In genomic region chr1:155777641-155778625, GRCm38 (mm10) we compare ENCODE assay signal across 12 mouse cellular contexts. TPM values are rescaled to one million over a fixed set of nuclear protein-coding genes. Genes with fewer than 3 reads are reported as not detected.
DNase-seq lines count a peak whose midpoint lies in the region; ATAC-seq and TF ChIP-seq lines count a peak whose summit lies in the region.
"Had no signal": no experiment of that assay in that cellular context is flagged by ENCODE, and none has a peak within 500 bp of the region (broad histone marks: within the 10 kb centered on the region; RNA-seq: fewer than 3 reads in every experiment).

No protein-coding gene starts in this region.

- ATAC-seq in hindbrain, embryonic 12.5 days (ENCODE audit: low FRiP score) = peak; percentile 40; the same call in 1 of the 2 replicates
- no peak for ATAC-seq in hindbrain, embryonic 11.5 days (ENCODE audit: low FRiP score)
- peak; percentile 97 for ATAC-seq in intestine, embryonic 15.5 days

- no peak for TF ChIP-seq CTCF in gastrocnemius, adult 2 months (IDR thresholded peaks at IDR 0.05)
- TF ChIP-seq CTCF in left cerebral cortex, adult 2 months (IDR thresholded peaks at IDR 0.05) = no peak

- H3K4me1 ChIP-seq in hindbrain, embryonic 12.5 days = no peaks in the 10 kb centered on the region
- 0 out of 2 replicates have a peak, but pooled peaks cover 3% of the 10 kb centered on the region for H3K4me1 ChIP-seq in hindbrain, embryonic 11.5 days (replicated peaks; ENCODE audit: control insufficient read depth, insufficient read depth, low read length)
- peaks cover 14% of the 10 kb centered on the region for H3K4me1 ChIP-seq in intestine, embryonic 15.5 days (replicated peaks)
- H3K4me1 ChIP-seq: neural tube, embryonic 12.5 days had no signal

- H3K27ac ChIP-seq in hindbrain, embryonic 12.5 days = no peak overlapping the region
- H3K27ac ChIP-seq in hindbrain, embryonic 11.5 days (ENCODE audit: low read depth, low read length) = no peak overlapping the region
- peak overlapping the region; percentile 60; the same call in 1 of the 2 replicates for H3K27ac ChIP-seq in intestine, embryonic 15.5 days
- no peak overlapping the region for H3K27ac ChIP-seq in gastrocnemius, adult 2 months
- no peak overlapping the region for H3K27ac ChIP-seq in left cerebral cortex, adult 2 months
- H3K27ac ChIP-seq: layer of hippocampus, adult 2 months; neural tube, embryonic 12.5 days had no signal

- H3K36me3 ChIP-seq in hindbrain, embryonic 12.5 days = peaks cover 29% of the 10 kb centered on the region
- H3K36me3 ChIP-seq in hindbrain, embryonic 11.5 days (ENCODE audit: control insufficient read depth, insufficient read depth, low read length) = no peaks in the 10 kb centered on the region
- peaks cover 13% of the 10 kb centered on the region for H3K36me3 ChIP-seq in intestine, embryonic 15.5 days

- intact Hi-C loops in gastrocnemius, adult 2 months (cut with DNase I) = no loop called here
- intact Hi-C loops in left cerebral cortex, adult 2 months (cut with DNase I) = no loop called here

- H3K4me2 ChIP-seq in hindbrain, embryonic 12.5 days (replicated peaks) = no peak overlapping the region
- no peak overlapping the region for H3K4me2 ChIP-seq in hindbrain, embryonic 11.5 days (replicated peaks; ENCODE audit: low read depth, low read length)
- H3K4me2 ChIP-seq in intestine, embryonic 15.5 days (replicated peaks) = no peak overlapping the region
- H3K4me2 ChIP-seq: neural tube, embryonic 12.5 days had no signal

- no peak for DNase-seq in hindbrain, embryonic 11.5 days (ENCODE audit: low spot score)
- peak; percentile 39 for DNase-seq in large intestine, adult 2 months (ENCODE audit: low read depth, low spot score)
- DNase-seq in retina, postnatal 1 day = peak; percentile 94
- no peak for DNase-seq in layer of hippocampus, postnatal 10 days (ENCODE audit: low spot score in 2 of 2)
- DNase-seq in gastrocnemius, adult 2 months = no peak
- no peak for DNase-seq in left cerebral cortex, adult 2 months (ENCODE audit: extremely low spot score in 1 of 2, low spot score in 2 of 2)
- DNase-seq: heart, adult 11 months had no signal

- H3K27me3 ChIP-seq in hindbrain, embryonic 12.5 days = peaks cover 68% of the 10 kb centered on the region
- H3K27me3 ChIP-seq in hindbrain, embryonic 11.5 days (ENCODE audit: control insufficient read depth, insufficient read depth, low read length) = peaks cover 6% of the 10 kb centered on the region; the same call in 1 of the 2 replicates
- no peaks in the 10 kb centered on the region for H3K27me3 ChIP-seq in intestine, embryonic 15.5 days (replicated peaks)

- H3K9me3 ChIP-seq in hindbrain, embryonic 12.5 days (replicated peaks) = peaks cover 6% of the 10 kb centered on the region
- no peaks in the 10 kb centered on the region for H3K9me3 ChIP-seq in hindbrain, embryonic 11.5 days (ENCODE audit: control insufficient read depth, low read length)
- no peaks in the 10 kb centered on the region for H3K9me3 ChIP-seq in intestine, embryonic 15.5 days

- no peak overlapping the region for H3K9ac ChIP-seq in hindbrain, embryonic 12.5 days
- no peak overlapping the region for H3K9ac ChIP-seq in hindbrain, embryonic 11.5 days (ENCODE audit: low read depth, low read length)
- H3K9ac ChIP-seq in intestine, embryonic 15.5 days = no peak overlapping the region
- H3K9ac ChIP-seq: neural tube, embryonic 12.5 days had no signal

- H3K4me3 ChIP-seq in hindbrain, embryonic 12.5 days = no peak overlapping the region
- H3K4me3 ChIP-seq in hindbrain, embryonic 11.5 days (ENCODE audit: low read depth, low read length) = no peak overlapping the region
- no peak overlapping the region for H3K4me3 ChIP-seq in intestine, embryonic 15.5 days (replicated peaks)
- no peak overlapping the region for H3K4me3 ChIP-seq in gastrocnemius, adult 2 months
- no peak overlapping the region for H3K4me3 ChIP-seq in left cerebral cortex, adult 2 months
- H3K4me3 ChIP-seq: layer of hippocampus, adult 2 months; neural tube, embryonic 12.5 days had no signal

- WGBS in hindbrain, embryonic 12.5 days = 58% methylated on average over 14 of the region's 14 CpGs
- 68% methylated on average over 14 of the region's 14 CpGs for WGBS in hindbrain, embryonic 11.5 days
- WGBS in intestine, embryonic 15.5 days = 41% methylated on average over 14 of the region's 14 CpGs
- WGBS in large intestine, adult 2 months = 33% methylated on average over 14 of the region's 14 CpGs

RNA-seq across cellular contexts. Expression of gene Lhx4, which starts 26.4 kb away (rescaled TPM):
- 8.6 and 9.7 TPM in 2 replicates for polyA plus RNA-seq in hindbrain, embryonic 12.5 days (2016; fragmentation: Nextera tagmentation; extraction: Ambion mirVana)
- 5.1 and 7.9 TPM in 2 replicates for polyA plus RNA-seq in hindbrain, embryonic 11.5 days (2014; fragmentation: Nextera tagmentation; extraction: Ambion mirVana)
- polyA plus RNA-seq in intestine, embryonic 15.5 days (2015; fragmentation: Nextera tagmentation; extraction: Ambion mirVana) = not detected in 2 replicates
- not detected in 2 replicates for polyA plus RNA-seq in large intestine, adult 2 months (2012; rRNA removed)
- not detected for total RNA-seq in layer of hippocampus, postnatal 10 days (2021)
- not detected for total RNA-seq in gastrocnemius, adult 2 months (2021)
- total RNA-seq in left cerebral cortex, adult 2 months (2021) = not detected
- total RNA-seq: layer of hippocampus, adult 2 months had no signal
- polyA plus RNA-seq: lung, embryonic 16.5 days had no signal

RNA-seq across cellular contexts. Expression of gene Qsox1, which starts 34.8 kb away (rescaled TPM):
- polyA plus RNA-seq in hindbrain, embryonic 12.5 days (2016; fragmentation: Nextera tagmentation; extraction: Ambion mirVana) = 26.6 and 27.6 TPM in 2 replicates
- polyA plus RNA-seq in hindbrain, embryonic 11.5 days (2014; fragmentation: Nextera tagmentation; extraction: Ambion mirVana) = 9.8 and 12.5 TPM in 2 replicates
- 40.3 and 49.1 TPM in 2 replicates for polyA plus RNA-seq in intestine, embryonic 15.5 days (2015; fragmentation: Nextera tagmentation; extraction: Ambion mirVana)
- 110 and 111 TPM in 2 replicates for polyA plus RNA-seq in large intestine, adult 2 months (2012; rRNA removed)
- total RNA-seq in layer of hippocampus, postnatal 10 days (2021) = 10 to 100 TPM; 33.0 to 42.3 TPM
- 10 to 100 TPM; 21.7 to 22.0 TPM for total RNA-seq in gastrocnemius, adult 2 months (2021)
- 10 to 100 TPM; 28.2 to 32.2 TPM for total RNA-seq in left cerebral cortex, adult 2 months (2021)

Comparison
In these comparisons a context has a peak if more than half of its experiments do, and no peak if none do; other contexts are left out.
1. DNase-seq: peak in large intestine, adult 2 months (single experiment) and retina, postnatal 1 day (single experiment); none in hindbrain, embryonic 11.5 days (single experiment), layer of hippocampus, postnatal 10 days (0 of 2), gastrocnemius, adult 2 months (single experiment) and left cerebral cortex, adult 2 months (0 of 2).